Mouse (Mus musculus) frontal cortex, adult 2 months (tissue): ENCODE measurements at regions not wholly inside any gene's neighbourhood (a gene's known extent, or its start where the extent isn't known, plus 50 kb on each side); places are given as distances from the start of the nearest gene placed in this dataset.

Experiments used
- DNase-seq, 2 experiments: peaks; one replicate each; pipeline ENCODE4 v3.0.0; 2022; ENCODE audit warnings: low spot score in 1 of 2; ENCODE audit errors: extremely low spot score in 1 of 2

- peak; percentile 37 to 38 for DNase-seq
Observed at GRCm38 (mm10) chr8:17598736-17599135, 1379.3 kb downstream of the Defb40 start.

GRCm38 (mm10) chr8:17596559-17596958, 1381.5 kb downstream of the Defb40 start:
- DNase-seq, result no peak

- no peak for DNase-seq
Observed at GRCm38 (mm10) chr8:17594607-17595006, 1383.4 kb downstream of the Defb40 start.

DNA sequence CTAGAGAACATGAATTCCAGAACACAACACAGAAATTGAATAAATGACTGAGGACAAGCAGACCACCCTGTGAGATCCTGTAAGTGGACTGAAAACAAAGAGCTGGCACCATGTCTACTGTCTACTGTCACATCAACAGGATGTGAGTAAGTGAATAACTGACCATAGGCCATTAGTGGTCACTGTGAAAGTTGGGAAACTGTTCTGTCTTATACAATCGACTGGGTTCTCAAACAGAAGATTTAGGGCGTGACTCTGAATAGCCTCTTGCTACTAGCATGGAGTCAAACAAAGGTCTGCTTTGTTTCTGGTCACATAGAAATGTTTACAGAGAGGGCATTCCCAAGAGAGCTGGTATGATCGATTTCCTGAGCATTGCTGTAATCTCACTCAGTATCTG, 1387.9 kb downstream of the Defb40 start:
- no peak for DNase-seq

DNA sequence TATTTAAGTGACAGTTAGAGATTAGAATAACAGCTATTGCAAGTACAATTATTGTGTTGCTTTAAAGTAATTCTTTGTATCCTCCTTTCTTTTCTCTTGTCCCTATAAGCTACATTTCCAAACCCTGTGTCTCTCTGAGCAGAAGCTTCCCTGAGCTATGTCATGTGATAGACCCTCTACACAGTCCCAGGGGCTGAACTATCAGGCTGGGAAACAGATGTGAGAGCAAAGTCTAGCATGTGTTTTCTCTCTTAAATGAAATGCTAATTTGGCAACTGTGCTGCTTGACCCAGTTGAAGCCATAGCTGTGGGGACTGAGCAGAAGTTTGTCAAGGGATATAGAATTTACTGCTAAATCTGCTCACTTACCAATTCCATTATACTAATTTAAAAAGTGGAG, 1389.9 kb downstream of the Defb40 start:
- DNase-seq, result no peak

- no peak for DNase-seq
Observed at GRCm38 (mm10) chr8:17587261-17587861, 1390.7 kb downstream of the Defb40 start.
